Mouse (Mus musculus): ENCODE data around the gene Serpina6. TPM values are rescaled to one million over a fixed set of nuclear protein-coding genes. Genes with fewer than 3 reads are reported as not detected.
"Not testable (repeated sequence)": the region's sequence is repeated elsewhere in the genome, so short reads cannot be mapped to it uniquely, and the experiment has no call there.

Serpina6 gene
- total and polyA plus RNA-seq, 2 experiments from 2014 or later = not detected

GRCm38 (mm10) chr12:103686050-103686449 is 29.0 kb upstream of the Serpina6 start:
- no peaks in the 10 kb centered on the region for H3K9me3 ChIP-seq (ENCODE audit: low read length)
- no peak overlapping the region for H3K27ac ChIP-seq (ENCODE audit: low read depth, low read length)
- no peak for DNase-seq
- no peaks in the 10 kb centered on the region for H3K27me3 ChIP-seq (ENCODE audit: insufficient read depth, low read length)
- WGBS = 82% methylated on average over 3 of the region's 3 CpGs
- no peak overlapping the region for H3K9ac ChIP-seq
- H3K4me2 ChIP-seq (ENCODE audit: low read depth) = no peak overlapping the region
- ATAC-seq = no peak
- no peaks in the 10 kb centered on the region for H3K36me3 ChIP-seq (ENCODE audit: insufficient read depth)
- H3K4me3 ChIP-seq (ENCODE audit: low read depth, low read length) = no peak overlapping the region
- no peak for TF ChIP-seq CTCF (IDR thresholded peaks at IDR 0.05; ENCODE audit: low read depth)
- no peaks in the 10 kb centered on the region for H3K4me1 ChIP-seq (ENCODE audit: insufficient read depth)

DNA sequence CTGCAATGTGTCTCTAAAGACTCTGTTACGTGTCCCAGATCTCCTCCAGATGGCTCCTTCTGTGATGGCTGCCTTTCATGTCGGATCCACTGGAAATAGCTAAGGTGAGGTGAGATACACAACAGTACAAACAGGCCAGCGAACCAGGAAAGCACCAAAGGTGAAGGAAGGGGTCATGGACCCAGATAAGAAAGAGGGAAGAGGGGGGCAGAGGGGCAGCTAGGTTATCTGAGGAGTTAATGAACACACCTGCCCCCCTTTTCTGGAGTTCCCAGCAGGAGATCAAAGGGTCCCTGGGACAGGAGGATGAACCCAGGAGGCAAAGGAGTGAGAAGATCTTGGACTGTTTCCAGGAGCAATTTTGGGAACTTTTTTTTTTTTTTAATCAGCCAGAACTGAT is 28.4 kb upstream of the Serpina6 start:
- WGBS = 83% methylated on average over 3 of the region's 3 CpGs
- Histone ChIP-seq H3K4me1 (ENCODE audit: insufficient read depth) (no peaks in the 10 kb centered on the region), H3K27ac (ENCODE audit: low read depth, low read length) (no peak overlapping the region), H3K4me2 (ENCODE audit: low read depth) (no peak overlapping the region), H3K27me3 (ENCODE audit: insufficient read depth, low read length) (no peaks in the 10 kb centered on the region), H3K9me3 (ENCODE audit: low read length) (no peaks in the 10 kb centered on the region), H3K36me3 (ENCODE audit: insufficient read depth) (no peaks in the 10 kb centered on the region), H3K9ac (no peak overlapping the region), H3K4me3 (ENCODE audit: low read depth, low read length) (no peak overlapping the region)
- no peak for ATAC-seq
- DNase-seq = no peak
- TF ChIP-seq CTCF (IDR thresholded peaks at IDR 0.05; ENCODE audit: low read depth) = no peak

GRCm38 (mm10) chr12:103683775-103684174 is 26.8 kb upstream of the Serpina6 start:
- WGBS = 77% methylated on average over 4 of the region's 4 CpGs
- no peak for TF ChIP-seq CTCF (IDR thresholded peaks at IDR 0.05; ENCODE audit: low read depth)
- ATAC-seq = no peak

DNA sequence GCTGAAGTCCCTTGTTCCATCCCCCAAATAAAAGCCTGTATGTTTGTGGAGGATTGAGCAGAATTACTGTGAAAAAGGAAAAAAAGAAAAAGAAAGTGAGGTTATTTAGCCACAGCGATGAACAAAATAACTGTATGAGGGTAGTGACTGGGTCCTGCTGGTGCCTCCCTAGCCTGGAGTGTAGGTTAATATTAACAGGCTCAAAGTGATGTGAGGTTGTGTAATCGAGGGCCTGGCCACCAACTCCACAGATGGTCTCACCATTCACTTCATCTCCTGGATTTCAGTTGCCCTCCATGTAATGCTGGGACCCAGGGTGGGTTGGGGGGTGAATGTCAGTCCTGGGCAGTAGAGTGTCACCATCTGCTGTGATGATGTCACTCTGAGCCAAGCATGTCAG is 24.7 kb upstream of the Serpina6 start:
- no peak overlapping the region for H3K4me2 ChIP-seq (ENCODE audit: low read depth)
- no peak overlapping the region for H3K4me3 ChIP-seq (ENCODE audit: low read depth, low read length)
- no peaks in the 10 kb centered on the region for H3K4me1 ChIP-seq (ENCODE audit: insufficient read depth)
- ATAC-seq (no peak), DNase-seq (no peak)
- no peaks in the 10 kb centered on the region for H3K27me3 ChIP-seq (ENCODE audit: insufficient read depth, low read length)
- H3K27ac ChIP-seq (ENCODE audit: low read depth, low read length) = no peak overlapping the region
- no peak overlapping the region for H3K9ac ChIP-seq
- no peak for TF ChIP-seq CTCF (IDR thresholded peaks at IDR 0.05; ENCODE audit: low read depth)
- H3K9me3 ChIP-seq (ENCODE audit: low read length) = no peaks in the 10 kb centered on the region
- 79% methylated on average over 2 of the region's 2 CpGs for WGBS
- H3K36me3 ChIP-seq (ENCODE audit: insufficient read depth) = no peaks in the 10 kb centered on the region

More at GRCm38 (mm10) chr12:103683775-103684174, 26.8 kb upstream of the Serpina6 start:
- no peak overlapping the region for H3K4me3 ChIP-seq (ENCODE audit: low read depth, low read length)
- H3K4me2 ChIP-seq (ENCODE audit: low read depth) = no peak overlapping the region
- DNase-seq = no peak
- H3K27me3 ChIP-seq (ENCODE audit: insufficient read depth, low read length) = no peaks in the 10 kb centered on the region
- no peaks in the 10 kb centered on the region for H3K36me3 ChIP-seq (ENCODE audit: insufficient read depth)
- no peaks in the 10 kb centered on the region for H3K9me3 ChIP-seq (ENCODE audit: low read length)
- no peak overlapping the region for H3K9ac ChIP-seq
- H3K4me1 ChIP-seq (ENCODE audit: insufficient read depth) = no peaks in the 10 kb centered on the region
- H3K27ac ChIP-seq (ENCODE audit: low read depth, low read length) = no peak overlapping the region

DNA sequence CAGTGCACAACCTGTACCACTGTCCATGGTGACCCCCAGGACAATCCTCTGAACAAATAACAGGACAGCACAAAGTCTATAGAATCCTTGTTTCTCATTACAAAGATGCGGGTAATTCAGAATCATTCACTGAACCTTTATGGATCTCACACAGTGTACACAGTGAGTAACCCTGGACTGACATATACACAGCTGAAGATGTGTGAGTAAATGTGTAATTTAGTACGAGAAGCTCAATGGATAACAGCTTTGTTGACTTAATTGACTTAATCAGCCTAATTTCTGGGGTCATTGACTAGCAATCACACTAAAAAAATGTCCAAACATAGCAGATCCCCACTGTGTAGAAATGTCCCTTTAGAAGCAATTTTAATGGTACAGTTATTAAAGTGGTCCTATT is 24.2 kb upstream of the Serpina6 start:
- Histone ChIP-seq H3K27me3 (ENCODE audit: insufficient read depth, low read length) (no peaks in the 10 kb centered on the region), H3K9me3 (ENCODE audit: low read length) (no peaks in the 10 kb centered on the region), H3K4me1 (ENCODE audit: insufficient read depth) (no peaks in the 10 kb centered on the region), H3K27ac (ENCODE audit: low read depth, low read length) (no peak overlapping the region), H3K4me2 (ENCODE audit: low read depth) (no peak overlapping the region), H3K4me3 (ENCODE audit: low read depth, low read length) (no peak overlapping the region), H3K36me3 (ENCODE audit: insufficient read depth) (no peaks in the 10 kb centered on the region), H3K9ac (no peak overlapping the region)
- TF ChIP-seq CTCF (IDR thresholded peaks at IDR 0.05; ENCODE audit: low read depth) = no peak
- 66% methylated on average over 2 of the region's 2 CpGs for WGBS
- no peak for DNase-seq
- ATAC-seq = no peak

GRCm38 (mm10) chr12:103679853-103680252 is 22.8 kb upstream of the Serpina6 start:
- H3K9me3 ChIP-seq (ENCODE audit: low read length); ATAC-seq; H3K4me2 ChIP-seq (ENCODE audit: low read depth); H3K4me1 ChIP-seq (ENCODE audit: insufficient read depth); H3K36me3 ChIP-seq (ENCODE audit: insufficient read depth); H3K27ac ChIP-seq (ENCODE audit: low read depth, low read length); H3K27me3 ChIP-seq (ENCODE audit: insufficient read depth, low read length); H3K9ac ChIP-seq; DNase-seq; H3K4me3 ChIP-seq (ENCODE audit: low read depth, low read length): not testable (repeated sequence)
- 97% methylated on average over 1 of the region's 1 CpGs for WGBS

DNA sequence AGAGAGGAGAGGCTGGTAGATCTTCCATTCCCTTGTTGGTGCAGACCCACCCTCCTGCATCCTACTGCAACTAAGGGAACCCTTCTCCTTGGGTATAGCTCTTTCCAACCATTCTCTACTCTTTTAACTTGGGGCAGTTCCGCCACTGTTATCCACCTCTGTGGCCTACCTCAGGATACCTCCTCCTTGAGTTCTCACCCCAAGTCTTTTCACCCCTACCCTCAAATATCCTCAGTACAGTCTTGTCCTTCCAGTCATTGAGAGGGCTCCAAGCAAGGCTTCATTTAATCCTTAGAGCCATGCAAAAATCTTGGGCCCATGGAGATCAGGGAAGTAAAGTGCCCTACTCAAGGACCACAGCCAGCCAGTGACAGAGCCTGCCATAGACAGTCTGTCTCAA is 19.0 kb upstream of the Serpina6 start, which contains the start of gene Serpina16:
Gene Serpina16 (minus strand): TSS at position 101 of the 400 bp plus-strand sequence.
- Histone ChIP-seq H3K4me1 (ENCODE audit: insufficient read depth) (no peaks in the 10 kb centered on the region), H3K36me3 (ENCODE audit: insufficient read depth) (no peaks in the 10 kb centered on the region), H3K4me3 (ENCODE audit: low read depth, low read length) (no peak within 1 kb of the TSS), H3K4me2 (ENCODE audit: low read depth) (no peak within 1 kb of the TSS), H3K27me3 (ENCODE audit: insufficient read depth, low read length) (no peaks in the 10 kb centered on the region), H3K9ac (no peak within 1 kb of the TSS), H3K27ac (ENCODE audit: low read depth, low read length) (no peak within 1 kb of the TSS), H3K9me3 (ENCODE audit: low read length) (no peaks in the 10 kb centered on the region)
- no peak for TF ChIP-seq CTCF (IDR thresholded peaks at IDR 0.05; ENCODE audit: low read depth)
- WGBS = 90% methylated on average over 1 of the region's 1 CpGs
- ATAC-seq (no peak), DNase-seq (no peak)

DNA sequence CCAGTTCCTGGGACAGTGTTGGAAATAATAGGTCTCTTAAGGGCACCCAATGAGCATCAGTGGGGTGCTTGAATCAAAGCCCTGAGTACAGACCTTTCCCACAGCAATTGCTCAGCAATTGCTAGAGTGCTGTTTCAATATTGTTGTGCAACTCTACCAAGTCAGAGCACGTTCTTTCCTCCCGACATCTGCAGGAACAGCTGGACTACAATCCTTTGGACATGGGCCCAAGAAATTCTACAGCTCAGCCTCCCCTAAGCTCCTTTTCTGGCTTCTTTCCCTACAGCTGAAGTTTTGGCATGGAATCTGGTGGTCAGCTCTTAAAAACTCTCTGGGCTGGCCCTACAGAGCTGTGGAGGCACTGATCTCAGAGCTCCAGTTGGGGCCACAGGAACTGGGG is 16.2 kb upstream of the Serpina6 start:
- no peak for DNase-seq
- no peak overlapping the region for H3K9ac ChIP-seq
- H3K4me1 ChIP-seq (ENCODE audit: insufficient read depth) = no peaks in the 10 kb centered on the region
- no peaks in the 10 kb centered on the region for H3K9me3 ChIP-seq (ENCODE audit: low read length)
- H3K4me2 ChIP-seq (ENCODE audit: low read depth) = no peak overlapping the region
- H3K27ac ChIP-seq (ENCODE audit: low read depth, low read length) = no peak overlapping the region
- no peak for TF ChIP-seq CTCF (IDR thresholded peaks at IDR 0.05; ENCODE audit: low read depth)
- H3K4me3 ChIP-seq (ENCODE audit: low read depth, low read length) = no peak overlapping the region
- no peaks in the 10 kb centered on the region for H3K36me3 ChIP-seq (ENCODE audit: insufficient read depth)
- 83% methylated on average over 2 of the region's 2 CpGs for WGBS
- no peak for ATAC-seq
- H3K27me3 ChIP-seq (ENCODE audit: insufficient read depth, low read length) = no peaks in the 10 kb centered on the region

Data from forebrain, postnatal 0 days (tissue).